Mouse (Mus musculus) brain, embryonic 14.5 days (tissue): ENCODE measurements around the gene Nfkbia.

ENCODE experiments used
- CTCF ChIP-seq: fragments of 200-500 bp; IDR thresholded peaks from 2 replicates; pipeline ENCODE4 v1.5.1; 2012; ENCODE audit warnings: inconsistent platforms, mild to moderate bottlenecking, moderate library complexity, borderline replicate concordance; ENCODE audit not compliant: insufficient read depth, insufficient read length; ENCODE audit errors: extremely low read depth
- POLR2A ChIP-seq: fragments of 200-500 bp; IDR thresholded peaks from 2 replicates; pipeline ENCODE4 v1.6.1; 2012; ENCODE audit warnings: mild to moderate bottlenecking, inconsistent platforms, borderline replicate concordance; ENCODE audit not compliant: poor library complexity, insufficient read depth, insufficient read length, severe bottlenecking; ENCODE audit errors: extremely low read depth

- TF ChIP-seq CTCF (no peak), POLR2A (no peak)
Measured at GRCm38 (mm10) chr12:55445583-55445982, 46.9 kb downstream of the Nfkbia start.
